Mouse (Mus musculus) bone marrow, adult 2 months (tissue): ENCODE data around the gene Isg15.
A peak's percentile ranks its signal among the peaks of the same experiment; 100 is the strongest.

Source experiments
- CTCF ChIP-seq: fragments of 200-500 bp; IDR thresholded peaks from 2 replicates; pipeline ENCODE4 v1.5.1; 2011; ENCODE audit warnings: low read length, control low read depth; ENCODE audit not compliant: control insufficient read depth, insufficient read depth
- POLR2A ChIP-seq: fragments of 200-500 bp; IDR thresholded peaks from 2 replicates; pipeline ENCODE4 v1.6.1; 2011; ENCODE audit warnings: low read depth, mild to moderate bottlenecking, control low read depth, low read length, borderline replicate concordance; ENCODE audit not compliant: control insufficient read depth

- peak; percentile 20; the same call in 1 of the 2 replicates for TF ChIP-seq CTCF
- no peak for TF ChIP-seq POLR2A
Measured at GRCm38 (mm10) chr4:156166477-156166876, 34.1 kb downstream of the Isg15 start.
